25 mouse cellular contexts compared by ENCODE assay signal in the genomic region with DNA sequence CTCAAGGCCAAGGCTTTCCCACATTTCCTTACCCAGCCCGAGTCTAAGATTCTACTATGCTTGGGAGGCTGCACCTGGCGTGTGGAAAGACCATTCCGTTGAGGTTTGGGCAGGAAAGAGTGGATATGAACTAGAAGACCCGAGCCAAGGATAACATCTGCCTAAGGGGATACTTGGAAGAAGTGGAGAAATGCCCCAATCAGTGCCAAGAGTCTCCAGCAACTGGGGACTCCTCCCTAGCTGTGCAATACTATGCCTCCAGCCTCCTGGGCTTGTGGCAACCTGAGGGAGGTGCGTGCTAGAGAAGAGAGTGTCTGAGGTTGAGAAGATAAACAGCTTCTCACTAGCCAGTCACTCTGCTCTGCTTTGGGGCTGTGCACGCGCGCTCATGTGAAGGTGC. TPM values are rescaled to one million over a fixed set of nuclear protein-coding genes. Genes with fewer than 3 reads are reported as not detected.
DNase-seq lines count a peak whose midpoint lies in the region; ATAC-seq lines count a peak whose summit lies in the region.
"Had no signal": no experiment of that assay in that cellular context is flagged by ENCODE, and none has a peak within 500 bp of the region (broad histone marks: within the 10 kb centered on the region; RNA-seq: fewer than 3 reads in every experiment).

No protein-coding gene starts in this region.

- ATAC-seq in heart, embryonic 11.5 days (replicated peaks; ENCODE audit: insufficient number of reproducible peaks, low FRiP score, low TSS enrichment) = no peak
- ATAC-seq in embryonic facial prominence, embryonic 15.5 days (ENCODE audit: insufficient number of reproducible peaks, low FRiP score, low TSS enrichment, low read depth) = peak; percentile 70
- peak; percentile 71; the same call in 1 of the 2 replicates for ATAC-seq in limb, embryonic 15.5 days (ENCODE audit: insufficient number of reproducible peaks, low FRiP score, low TSS enrichment, low read depth)
- ATAC-seq: forebrain, postnatal 0 days; intestine, postnatal 0 days; lung, postnatal 0 days; midbrain, embryonic 13.5 days had no signal

- peaks cover 16% of the 10 kb centered on the region for H3K4me1 ChIP-seq in heart, embryonic 10.5 days
- H3K4me1 ChIP-seq in heart, embryonic 11.5 days (ENCODE audit: control insufficient read depth, insufficient read depth, low read length) = peaks cover 10% of the 10 kb centered on the region
- no peaks in the 10 kb centered on the region for H3K4me1 ChIP-seq in embryonic facial prominence, embryonic 15.5 days
- peaks cover 5% of the 10 kb centered on the region for H3K4me1 ChIP-seq in limb, embryonic 15.5 days
- H3K4me1 ChIP-seq: forebrain, embryonic 12.5 days; limb, embryonic 12.5 days; liver, embryonic 13.5 days; megakaryocyte, embryonic 14.5 days; midbrain, embryonic 13.5 days; stomach, embryonic 15.5 days had no signal

- H3K36me3 ChIP-seq in heart, embryonic 10.5 days = no peaks in the 10 kb centered on the region
- H3K36me3 ChIP-seq in heart, embryonic 11.5 days (ENCODE audit: control insufficient read depth, insufficient read depth, low read length) = no peaks in the 10 kb centered on the region
- H3K36me3 ChIP-seq in embryonic facial prominence, embryonic 15.5 days = no peaks in the 10 kb centered on the region
- H3K36me3 ChIP-seq in limb, embryonic 15.5 days = no peaks in the 10 kb centered on the region
- H3K36me3 ChIP-seq: forebrain, embryonic 12.5 days; G1E; hindbrain, embryonic 12.5 days; limb, embryonic 12.5 days; liver, embryonic 13.5 days; midbrain, embryonic 13.5 days; stomach, embryonic 15.5 days had no signal

- H3K9me3 ChIP-seq in heart, embryonic 10.5 days = no peaks in the 10 kb centered on the region
- no peaks in the 10 kb centered on the region for H3K9me3 ChIP-seq in heart, embryonic 11.5 days (replicated peaks; ENCODE audit: control insufficient read depth, low read length)
- H3K9me3 ChIP-seq in embryonic facial prominence, embryonic 15.5 days (replicated peaks) = no peaks in the 10 kb centered on the region
- no peaks in the 10 kb centered on the region for H3K9me3 ChIP-seq in limb, embryonic 15.5 days
- H3K9me3 ChIP-seq: forebrain, embryonic 12.5 days; G1E; limb, embryonic 12.5 days; liver, embryonic 13.5 days; megakaryocyte, embryonic 14.5 days; stomach, embryonic 15.5 days had no signal

- no peaks in the 10 kb centered on the region for H3K27me3 ChIP-seq in heart, embryonic 10.5 days (ENCODE audit: insufficient read depth, poor library complexity, severe bottlenecking)
- no peaks in the 10 kb centered on the region for H3K27me3 ChIP-seq in heart, embryonic 11.5 days (ENCODE audit: control insufficient read depth, insufficient read depth, low read length)
- no peaks in the 10 kb centered on the region for H3K27me3 ChIP-seq in embryonic facial prominence, embryonic 15.5 days
- no peaks in the 10 kb centered on the region for H3K27me3 ChIP-seq in limb, embryonic 15.5 days
- H3K27me3 ChIP-seq: forebrain, embryonic 12.5 days; hindbrain, embryonic 12.5 days; limb, embryonic 12.5 days; liver, embryonic 13.5 days; midbrain, embryonic 13.5 days; stomach, embryonic 15.5 days had no signal

- no peak overlapping the region for H3K9ac ChIP-seq in heart, embryonic 11.5 days (ENCODE audit: low read depth, low read length)
- H3K9ac ChIP-seq in embryonic facial prominence, embryonic 15.5 days = no peak overlapping the region
- H3K9ac ChIP-seq in limb, embryonic 15.5 days = no peak overlapping the region
- H3K9ac ChIP-seq: forebrain, embryonic 12.5 days; forebrain, postnatal 0 days; hindbrain, embryonic 12.5 days; limb, embryonic 12.5 days; liver, embryonic 13.5 days; midbrain, embryonic 13.5 days; stomach, embryonic 15.5 days had no signal

- H3K4me3 ChIP-seq in heart, embryonic 10.5 days = no peak overlapping the region
- H3K4me3 ChIP-seq in heart, embryonic 11.5 days (ENCODE audit: low read depth, low read length) = no peak overlapping the region
- H3K4me3 ChIP-seq in embryonic facial prominence, embryonic 15.5 days (replicated peaks) = no peak overlapping the region
- H3K4me3 ChIP-seq in limb, embryonic 15.5 days = no peak overlapping the region
- H3K4me3 ChIP-seq: forebrain, embryonic 12.5 days; hindbrain, embryonic 12.5 days; limb, embryonic 12.5 days; liver, embryonic 13.5 days; megakaryocyte, embryonic 14.5 days; midbrain, embryonic 13.5 days; stomach, embryonic 15.5 days had no signal

- no peak overlapping the region for H3K4me2 ChIP-seq in heart, embryonic 11.5 days
- H3K4me2 ChIP-seq in embryonic facial prominence, embryonic 15.5 days (replicated peaks) = 0 out of 2 replicates have a peak overlapping the region, but pooled peaks have one; percentile 3
- H3K4me2 ChIP-seq in limb, embryonic 15.5 days = 0 out of 2 replicates have a peak overlapping the region, but pooled peaks have one; percentile 0
- H3K4me2 ChIP-seq: forebrain, embryonic 12.5 days; hindbrain, embryonic 12.5 days; limb, embryonic 12.5 days; liver, embryonic 13.5 days; midbrain, embryonic 13.5 days; stomach, embryonic 15.5 days had no signal

- 0 out of 2 replicates have a peak overlapping the region, but pooled peaks have one; percentile 17 for H3K27ac ChIP-seq in heart, embryonic 10.5 days
- no peak overlapping the region for H3K27ac ChIP-seq in heart, embryonic 11.5 days (ENCODE audit: low read depth, low read length)
- peak overlapping the region; percentile 18; the same call in 1 of the 2 replicates for H3K27ac ChIP-seq in embryonic facial prominence, embryonic 15.5 days (replicated peaks)
- peak overlapping the region; percentile 65 for H3K27ac ChIP-seq in limb, embryonic 15.5 days
- H3K27ac ChIP-seq: forebrain, embryonic 12.5 days; hindbrain, embryonic 12.5 days; limb, embryonic 12.5 days; liver, embryonic 13.5 days; midbrain, embryonic 13.5 days; stomach, embryonic 15.5 days had no signal

- 84% methylated on average over 8 of the region's 8 CpGs for WGBS in heart, embryonic 10.5 days
- WGBS in heart, embryonic 11.5 days (ENCODE audit: insufficient replicate concordance) = 78% methylated on average over 8 of the region's 8 CpGs
- WGBS in embryonic facial prominence, embryonic 15.5 days = 59% methylated on average over 8 of the region's 8 CpGs
- 53% methylated on average over 8 of the region's 8 CpGs for WGBS in limb, embryonic 15.5 days

- no peak for DNase-seq in heart, embryonic 10.5 days (ENCODE audit: low spot score)
- peak; percentile 42 for DNase-seq in urinary bladder, postnatal 14 days (ENCODE audit: low spot score)
- DNase-seq in urinary bladder, postnatal 4 days (ENCODE audit: low spot score in 2 of 2) = no peak
- no peak for DNase-seq in kidney, adult 11 months
- DNase-seq: adrenal gland, postnatal 10 days; cerebellum, adult 9-10 months; forebrain, postnatal 0 days; gastrocnemius, postnatal 14 days; heart, adult 18-20 months; kidney, postnatal 14 days; liver, embryonic 13.5 days; lung, adult 18-20 months; lung, postnatal 4 days had no signal

RNA-seq across cellular contexts. Expression of gene Fam189a2, which starts 45.1 kb away (rescaled TPM):
- 3.3 and 5.3 TPM in 2 replicates for polyA plus RNA-seq in heart, embryonic 10.5 days (2016; fragmentation: Nextera tagmentation; extraction: Ambion mirVana)
- 8.3 and 9.3 TPM in 2 replicates for polyA plus RNA-seq in heart, embryonic 11.5 days (2014; fragmentation: Nextera tagmentation; extraction: Ambion mirVana)
- polyA plus RNA-seq in embryonic facial prominence, embryonic 15.5 days (2015; fragmentation: Nextera tagmentation; extraction: Ambion mirVana) = 0.52 and 1.2 TPM in 2 replicates
- polyA plus RNA-seq in limb, embryonic 15.5 days (2015; fragmentation: Nextera tagmentation; extraction: Ambion mirVana) = 0.95 and 1.2 TPM in 2 replicates
- polyA plus RNA-seq: G1E had no signal
